Mouse (Mus musculus): ENCODE data around the gene Rheb. TPM values are rescaled to one million over a fixed set of nuclear protein-coding genes. Genes with fewer than 3 reads are reported as not detected.

Rheb gene
- 100 to 1,000 TPM; 121 to 123 TPM for total RNA-seq (2021)

DNA sequence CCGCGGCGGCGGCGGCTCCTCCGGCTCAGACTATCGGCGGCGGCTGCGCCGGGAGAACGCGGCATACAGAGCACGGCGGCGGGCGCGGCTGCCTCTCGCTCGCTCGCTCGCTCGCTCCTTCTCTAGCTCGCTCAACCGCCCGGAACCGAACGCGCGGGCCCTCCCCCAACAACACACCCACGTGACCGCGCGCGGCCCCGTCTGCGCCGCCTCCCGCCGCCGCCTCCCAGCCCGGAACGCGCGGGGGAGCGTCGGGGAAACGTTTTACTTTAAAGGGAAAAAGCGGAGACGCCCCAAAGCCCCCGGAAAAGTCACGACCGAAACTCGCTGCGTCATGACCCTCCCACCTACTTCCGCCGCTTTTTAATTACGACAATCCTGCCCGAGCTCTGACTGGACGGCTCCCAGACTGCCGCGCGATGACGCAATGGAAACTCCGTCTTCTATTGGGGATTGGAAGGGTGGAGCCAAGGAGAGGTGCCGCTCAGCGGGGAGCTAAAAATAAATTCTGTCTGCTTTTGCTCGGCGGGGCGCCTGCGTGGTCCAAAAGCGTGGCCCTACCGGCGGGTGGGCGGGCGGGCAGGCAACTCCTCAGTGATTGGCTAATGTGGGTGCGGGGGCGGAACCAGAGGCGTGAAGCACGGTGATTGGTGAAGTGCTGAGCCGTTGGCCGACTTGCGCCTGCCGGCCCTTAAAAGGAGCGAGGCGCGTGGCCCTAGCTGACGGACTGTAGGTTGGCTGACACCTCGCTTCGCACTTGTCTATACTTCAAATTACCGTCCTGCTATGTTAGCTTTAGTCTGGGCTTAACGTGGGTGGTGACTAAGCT lies at the start of gene Rheb:
Gene Rheb (minus strand): TSS at position 351 of the 829 bp plus-strand sequence.
- intact Hi-C loops (cut with DNase I): loop anchor here (5.0 kb wide), 1 partner anchor 65 kb away; no protein-coding TSS in a partner anchor
- DNase-seq (ENCODE audit: extremely low spot score in 1 of 2, low spot score in 2 of 2): peak; percentile 99 to 100

DNA sequence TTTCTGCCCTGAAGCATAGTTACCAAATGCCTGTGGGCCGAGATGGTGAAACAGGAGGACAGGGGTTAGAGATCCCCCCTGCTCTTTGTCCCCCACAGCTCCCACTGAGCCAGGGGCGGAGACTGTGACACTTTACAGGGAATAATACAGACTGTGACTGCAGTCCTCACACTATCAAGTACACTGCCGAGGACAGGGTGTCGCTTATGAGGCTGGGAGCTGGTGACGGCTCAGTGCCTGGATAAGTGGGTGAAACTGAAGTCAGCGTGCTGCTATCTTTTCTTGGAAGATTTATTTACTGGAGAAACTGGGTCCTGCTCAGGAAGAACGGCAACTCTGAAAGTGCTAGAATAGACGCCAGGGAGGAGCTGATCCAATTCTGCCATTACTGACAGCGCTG lies 47.4 kb upstream of the Rheb start:
- no peak for DNase-seq (ENCODE audit: extremely low spot score in 1 of 2, low spot score in 2 of 2)
- intact Hi-C loops (cut with DNase I): loop anchor here (5.0 kb wide), 1 partner anchor 112 kb away; no protein-coding TSS in a partner anchor

DNA sequence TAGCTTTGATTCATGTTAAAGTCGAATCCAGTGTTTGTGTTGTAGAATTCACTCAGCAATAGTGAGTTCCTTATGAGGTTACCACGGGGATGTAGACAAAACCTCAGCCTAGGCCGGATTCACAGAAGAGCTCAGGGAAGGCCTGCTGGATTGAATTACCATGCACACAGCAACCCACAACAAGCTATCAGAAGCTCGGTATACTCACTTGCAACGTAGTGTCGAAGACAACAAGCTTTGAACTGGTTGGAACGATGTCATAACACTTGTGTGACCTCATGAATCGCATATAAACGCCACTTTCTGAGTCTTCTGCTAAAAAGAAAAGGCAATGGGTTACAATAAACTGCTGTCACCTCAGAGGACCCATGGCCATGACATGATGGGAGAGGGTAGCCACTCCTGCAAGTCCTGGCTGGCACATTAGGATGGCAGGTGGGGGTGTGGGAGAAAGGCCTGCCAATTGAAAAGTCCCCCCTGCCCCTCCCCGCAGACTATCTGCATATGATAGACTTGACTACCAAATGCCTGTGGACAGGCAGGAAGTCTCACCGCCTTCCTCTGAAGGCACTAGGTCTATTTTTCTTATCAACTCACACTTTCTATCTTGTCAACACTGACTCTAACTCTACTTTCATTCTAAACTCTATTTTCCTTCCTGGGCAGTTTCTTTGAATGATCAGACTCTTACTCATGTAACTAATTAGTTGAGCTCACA lies 46.6 kb upstream of the Rheb start:
- intact Hi-C loops (cut with DNase I): no loop called here
- DNase-seq (ENCODE audit: extremely low spot score in 1 of 2, low spot score in 2 of 2): no peak

DNA sequence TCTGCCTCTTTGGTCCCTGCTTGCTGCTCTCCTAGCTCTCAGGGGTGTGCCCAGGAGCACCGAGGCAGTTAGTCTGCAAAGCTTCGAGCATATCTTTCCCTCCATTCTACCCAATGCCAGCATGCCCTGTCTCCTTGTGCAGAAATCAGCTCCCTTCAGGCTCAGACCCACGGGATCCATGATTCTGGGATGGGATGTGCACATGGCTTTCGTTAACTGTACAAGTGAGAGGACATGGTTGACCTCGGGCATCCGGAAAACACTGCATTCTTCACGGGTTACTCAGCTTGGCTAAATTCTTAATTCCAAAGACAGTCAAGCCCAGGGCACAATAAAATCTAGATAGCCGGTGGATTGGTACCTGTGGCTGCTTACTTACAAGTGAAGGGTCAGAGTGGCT lies 44.8 kb upstream of the Rheb start:
- intact Hi-C loops (cut with DNase I): no loop called here

DNA sequence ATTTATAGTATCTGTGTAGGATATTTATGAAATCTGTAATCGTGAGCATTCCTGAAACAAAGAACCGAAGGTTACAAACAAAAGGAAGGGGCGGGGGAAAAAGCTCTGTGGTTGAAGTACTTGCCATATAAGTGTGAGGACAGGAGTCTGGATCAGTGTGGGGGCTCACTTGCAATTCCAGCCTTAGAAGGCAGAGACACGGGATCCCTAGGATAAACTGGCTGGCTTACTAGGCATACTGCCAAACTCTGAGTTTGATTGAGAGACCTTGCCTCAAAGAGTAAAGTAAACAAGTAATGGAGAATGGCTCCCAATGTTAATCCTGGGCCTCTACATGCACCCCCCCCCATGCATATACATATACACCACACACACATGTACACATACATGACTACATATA lies 36.3 kb upstream of the Rheb start:
- no peak for DNase-seq (ENCODE audit: extremely low spot score in 1 of 2, low spot score in 2 of 2)
- intact Hi-C loops (cut with DNase I): no loop called here

More for the DNA sequence above, 44.8 kb upstream of the Rheb start:
- DNase-seq (ENCODE audit: extremely low spot score in 1 of 2, low spot score in 2 of 2): no peak

DNA sequence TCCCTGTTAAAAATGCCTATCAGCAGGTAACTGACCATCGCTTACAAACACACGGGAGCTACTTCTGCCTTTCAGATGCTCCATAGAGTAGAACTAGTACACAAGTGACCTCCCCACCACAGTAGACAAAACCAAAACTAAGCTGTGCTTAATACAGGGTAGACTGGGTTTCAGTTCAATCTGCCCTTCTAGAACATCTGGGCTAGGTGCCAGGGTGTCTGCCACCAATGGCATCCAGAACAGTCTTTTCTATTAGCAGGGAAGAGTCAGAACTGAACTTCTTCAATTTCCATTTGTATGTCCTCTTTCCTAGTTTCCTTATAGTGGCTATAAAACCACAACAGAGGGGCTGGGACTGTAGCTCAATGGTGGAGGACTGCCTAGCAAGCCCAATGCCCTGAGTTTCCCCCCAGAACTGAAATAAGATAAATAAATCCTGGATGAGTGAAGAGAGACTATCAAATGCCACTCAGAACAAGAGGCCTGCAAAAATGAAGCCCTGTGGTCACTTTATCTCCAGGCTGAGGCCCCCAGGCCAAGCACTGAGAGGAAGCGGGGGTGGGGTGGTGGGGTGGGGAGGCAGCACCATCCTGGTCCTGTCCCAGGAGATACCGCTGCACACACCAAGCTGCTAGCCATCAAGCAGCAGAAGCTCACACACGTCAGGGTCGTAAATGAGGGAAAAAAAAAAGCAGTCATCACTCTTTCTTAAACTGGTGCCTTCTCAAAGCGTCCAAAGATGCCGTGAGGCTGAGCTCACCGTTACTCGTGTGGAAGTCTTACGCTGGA lies 35.6 kb upstream of the Rheb start:
- intact Hi-C loops (cut with DNase I): no loop called here
- no peak for DNase-seq (ENCODE audit: extremely low spot score in 1 of 2, low spot score in 2 of 2)

DNA sequence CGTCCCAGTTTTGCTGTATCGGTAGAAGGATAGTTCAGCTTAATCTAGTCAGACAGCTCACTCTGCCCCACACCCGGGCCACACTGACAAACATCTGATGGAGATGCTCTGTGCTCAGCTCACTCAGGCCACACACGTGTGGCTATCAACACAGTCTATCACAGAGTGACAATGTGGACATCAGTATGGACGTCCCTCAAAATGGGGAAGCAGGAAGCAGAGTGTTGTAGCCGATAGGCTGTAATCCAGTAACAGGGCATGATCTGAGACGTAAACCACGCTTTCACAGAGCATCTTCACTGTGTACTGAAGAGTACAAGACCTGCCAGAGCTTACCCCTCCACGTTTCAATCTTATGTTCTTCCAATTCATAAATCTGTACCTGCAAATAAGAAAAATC lies 34.2 kb upstream of the Rheb start:
- DNase-seq (ENCODE audit: extremely low spot score in 1 of 2, low spot score in 2 of 2): no peak
- intact Hi-C loops (cut with DNase I): no loop called here

DNA sequence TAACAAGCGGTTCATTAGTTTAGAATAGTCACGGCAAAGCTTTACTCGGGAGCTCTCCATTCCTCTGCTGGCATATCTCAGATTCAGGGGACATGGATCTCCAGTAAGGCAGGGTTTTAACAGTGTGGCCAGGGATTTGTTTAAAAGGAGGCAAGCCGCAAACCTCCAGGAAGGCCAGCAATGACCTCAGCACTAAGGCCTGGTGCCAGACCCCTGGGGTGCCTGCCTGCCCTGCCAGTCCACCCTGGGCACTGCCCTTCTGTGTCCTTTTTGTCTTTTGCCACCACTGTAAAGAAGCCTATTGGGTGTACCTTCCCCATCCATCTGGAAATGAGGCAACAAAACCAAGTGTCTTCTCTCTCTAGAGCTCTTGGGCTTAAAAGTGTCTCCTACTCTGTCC lies 31.7 kb upstream of the Rheb start:
- intact Hi-C loops (cut with DNase I): no loop called here
- no peak for DNase-seq (ENCODE audit: extremely low spot score in 1 of 2, low spot score in 2 of 2)

DNA sequence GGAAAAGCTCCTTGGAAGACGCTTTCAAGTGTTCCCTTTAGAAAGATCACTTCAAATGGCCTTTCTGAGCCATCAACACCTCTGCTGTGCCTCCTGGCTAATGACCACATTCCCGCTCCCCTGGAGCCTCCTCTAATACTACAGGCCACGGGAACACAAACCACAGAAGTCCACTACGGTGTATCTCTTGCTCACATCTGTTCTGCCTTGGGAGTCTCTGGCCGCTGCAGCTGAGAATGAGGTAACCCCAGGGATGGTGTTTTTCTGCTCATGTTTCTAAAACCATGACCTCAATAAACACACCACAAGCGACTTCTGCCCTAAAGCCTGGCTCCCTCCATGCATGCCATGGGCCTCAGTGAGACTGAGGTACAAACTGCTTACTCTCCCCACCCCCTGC lies 30.8 kb upstream of the Rheb start:
- intact Hi-C loops (cut with DNase I): no loop called here

DNA sequence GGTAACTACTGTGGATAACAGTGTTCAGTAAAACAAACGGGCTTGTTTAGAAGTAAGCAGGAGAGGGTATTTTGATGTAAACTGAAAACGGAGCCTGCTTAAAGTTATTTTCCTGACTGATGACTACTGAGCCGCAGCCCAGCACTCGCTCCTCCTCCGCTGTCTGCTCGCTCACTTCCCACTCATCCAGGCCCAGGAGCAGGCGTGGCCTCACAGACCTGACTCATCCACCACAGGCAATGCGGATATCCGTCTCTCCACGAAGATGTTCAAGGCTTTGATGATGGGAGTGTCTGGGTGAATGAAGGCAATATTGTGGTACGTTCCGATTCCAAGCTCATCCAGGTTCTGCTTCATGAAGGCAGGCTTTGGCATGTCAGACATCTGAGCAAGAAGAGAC lies 28.9 kb upstream of the Rheb start:
- intact Hi-C loops (cut with DNase I): no loop called here
- peak in 1 of 2 experiments; percentile 57 for DNase-seq (ENCODE audit: extremely low spot score in 1 of 2, low spot score in 2 of 2)

More for the DNA sequence above, 30.8 kb upstream of the Rheb start:
- no peak for DNase-seq (ENCODE audit: extremely low spot score in 1 of 2, low spot score in 2 of 2)

DNA sequence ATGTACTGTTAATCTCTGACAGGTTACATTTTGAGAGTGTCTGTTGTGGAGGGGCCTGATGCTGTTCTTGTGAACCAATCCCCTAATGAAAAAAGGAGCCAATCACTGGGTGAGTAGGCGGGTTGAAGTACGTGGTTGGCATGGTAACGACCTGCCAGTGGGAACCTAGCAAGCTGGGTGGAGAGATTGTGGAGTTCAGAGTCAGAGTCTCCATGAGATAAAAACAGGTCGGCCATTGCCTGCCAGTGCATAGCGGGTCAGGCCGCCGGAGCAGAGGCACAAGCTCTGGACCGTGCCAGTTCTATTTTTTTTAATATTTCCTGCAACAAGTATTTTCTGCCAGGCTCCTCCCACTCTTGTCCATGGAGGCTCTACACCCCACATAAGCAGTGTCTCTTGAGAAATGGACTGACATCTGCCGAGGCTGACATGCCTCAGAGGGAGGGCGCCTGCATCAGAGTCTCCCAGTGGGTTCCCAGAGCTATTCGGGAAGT lies 27.4 kb upstream of the Rheb start:
- intact Hi-C loops (cut with DNase I): no loop called here
- DNase-seq (ENCODE audit: extremely low spot score in 1 of 2, low spot score in 2 of 2): no peak

DNA sequence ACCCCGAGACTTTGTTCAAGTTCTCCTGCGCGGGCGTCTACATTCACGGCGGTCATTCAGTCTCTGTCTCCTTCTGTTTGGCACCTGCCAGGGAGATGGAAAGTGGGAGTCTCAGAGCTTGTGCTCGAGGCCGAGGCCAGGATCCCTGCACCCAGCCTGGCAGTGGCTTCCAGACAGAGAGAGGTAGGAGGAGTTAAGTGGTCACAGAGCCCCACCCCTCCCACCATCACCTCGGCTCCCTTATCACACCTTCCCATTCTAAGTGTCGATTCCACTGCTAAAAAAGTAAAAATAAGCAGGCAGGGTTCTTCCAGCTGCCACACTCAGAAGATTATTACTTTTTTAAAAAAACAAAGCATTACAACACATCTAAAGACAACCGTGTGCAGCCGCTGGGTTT lies 21.4 kb upstream of the Rheb start:
- intact Hi-C loops (cut with DNase I): no loop called here
- DNase-seq (ENCODE audit: extremely low spot score in 1 of 2, low spot score in 2 of 2): no peak

DNA sequence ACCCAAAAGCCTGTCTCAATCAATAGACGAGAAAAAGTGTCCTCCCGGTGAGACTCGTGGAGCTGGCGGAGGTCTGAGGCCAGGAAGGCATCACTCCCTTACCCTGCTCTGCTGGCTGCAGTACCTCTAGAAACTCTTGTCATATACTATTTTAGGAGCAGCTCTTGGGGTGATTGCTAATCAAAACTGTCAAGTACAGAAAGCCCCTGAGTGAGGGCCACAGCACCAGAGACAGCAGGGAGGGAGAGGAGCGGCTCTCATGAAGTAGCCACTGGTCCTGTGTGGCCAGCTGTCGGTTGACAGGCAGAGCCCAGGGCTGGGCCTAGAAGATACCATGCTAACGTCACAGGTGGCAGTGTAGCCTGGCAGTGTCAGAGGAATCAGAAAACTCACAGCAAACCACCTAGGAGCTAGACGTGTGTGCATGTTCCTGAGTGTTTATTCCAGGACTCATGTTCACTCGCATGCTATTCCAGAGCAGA lies 19.1 kb upstream of the Rheb start:
- DNase-seq (ENCODE audit: extremely low spot score in 1 of 2, low spot score in 2 of 2): no peak
- intact Hi-C loops (cut with DNase I): no loop called here

DNA sequence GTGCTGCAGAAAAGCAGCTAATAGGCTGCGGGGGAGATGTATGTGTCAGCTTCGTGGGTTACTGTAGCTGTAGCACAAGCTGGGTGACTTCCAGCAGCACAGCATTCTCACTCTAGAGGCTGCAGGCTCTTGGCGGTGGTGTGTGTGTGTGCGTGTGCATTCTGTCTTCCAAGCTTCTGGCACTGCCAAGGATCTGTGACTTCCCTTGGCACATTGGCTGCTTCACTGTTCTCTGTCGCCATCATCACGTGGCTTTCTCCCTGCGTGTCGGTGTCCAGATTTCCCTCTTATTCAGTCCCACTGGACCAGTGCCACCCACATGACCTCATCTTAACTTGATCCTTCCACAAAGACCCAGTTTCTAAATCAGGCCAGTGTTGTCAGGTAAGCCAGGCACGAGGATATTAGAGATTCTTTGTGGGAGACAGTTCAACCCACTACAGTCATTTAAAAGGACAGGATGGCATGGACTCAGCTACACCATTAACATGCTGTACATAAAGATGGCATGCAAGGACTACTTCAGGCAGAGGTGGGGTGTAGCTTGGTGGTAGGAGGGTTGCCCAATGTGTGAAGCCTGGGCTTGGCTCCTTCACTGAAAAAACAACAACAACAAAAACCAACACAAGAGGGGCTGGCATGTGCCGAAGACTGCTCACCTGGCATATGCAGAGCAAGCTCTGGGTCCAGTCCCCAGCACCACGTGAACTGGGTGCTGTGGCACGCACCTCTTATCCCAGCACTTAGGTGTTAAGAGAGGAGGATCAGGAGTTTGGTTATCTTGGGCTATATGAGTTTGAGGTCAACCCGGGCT lies 18.4 kb upstream of the Rheb start:
- intact Hi-C loops (cut with DNase I): no loop called here
- peak; percentile 75 to 78 for DNase-seq (ENCODE audit: extremely low spot score in 1 of 2, low spot score in 2 of 2)

DNA sequence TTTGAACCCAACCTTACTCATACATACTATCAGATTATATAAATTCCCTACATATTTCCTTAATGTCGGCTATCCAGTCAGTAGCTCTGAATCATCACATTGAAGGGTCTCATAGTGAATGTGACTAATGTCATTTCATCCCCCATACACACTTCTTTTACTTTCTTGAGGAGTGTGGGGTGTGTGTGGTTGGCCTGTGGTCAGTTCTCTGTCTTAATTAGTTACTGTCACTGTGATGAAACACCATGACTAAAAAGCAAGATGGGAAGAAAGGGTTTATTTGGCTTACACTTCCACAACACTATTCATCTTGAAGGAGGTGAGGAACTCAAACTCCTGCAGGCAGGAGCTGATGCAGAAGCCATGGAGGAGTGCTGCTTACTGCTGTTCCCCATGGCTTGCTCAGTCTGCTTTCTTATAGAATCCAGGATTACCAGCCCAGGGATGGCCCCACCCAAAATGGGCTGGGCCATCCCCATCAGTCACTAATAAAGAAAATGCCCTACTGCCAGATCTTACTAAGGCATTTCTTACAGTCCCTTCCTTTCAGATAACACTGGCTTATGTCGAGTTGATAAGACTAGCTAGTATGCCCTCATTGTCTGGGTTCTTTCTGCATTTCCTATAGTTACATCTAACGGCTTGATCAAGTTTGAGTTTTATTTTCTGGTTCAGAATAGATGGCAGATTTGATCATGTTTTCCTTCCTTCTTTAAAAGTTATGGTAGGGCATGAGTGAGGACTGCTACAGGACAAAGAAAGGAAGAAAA lies 17.5 kb upstream of the Rheb start:
- DNase-seq (ENCODE audit: extremely low spot score in 1 of 2, low spot score in 2 of 2): no peak
- intact Hi-C loops (cut with DNase I): no loop called here

DNA sequence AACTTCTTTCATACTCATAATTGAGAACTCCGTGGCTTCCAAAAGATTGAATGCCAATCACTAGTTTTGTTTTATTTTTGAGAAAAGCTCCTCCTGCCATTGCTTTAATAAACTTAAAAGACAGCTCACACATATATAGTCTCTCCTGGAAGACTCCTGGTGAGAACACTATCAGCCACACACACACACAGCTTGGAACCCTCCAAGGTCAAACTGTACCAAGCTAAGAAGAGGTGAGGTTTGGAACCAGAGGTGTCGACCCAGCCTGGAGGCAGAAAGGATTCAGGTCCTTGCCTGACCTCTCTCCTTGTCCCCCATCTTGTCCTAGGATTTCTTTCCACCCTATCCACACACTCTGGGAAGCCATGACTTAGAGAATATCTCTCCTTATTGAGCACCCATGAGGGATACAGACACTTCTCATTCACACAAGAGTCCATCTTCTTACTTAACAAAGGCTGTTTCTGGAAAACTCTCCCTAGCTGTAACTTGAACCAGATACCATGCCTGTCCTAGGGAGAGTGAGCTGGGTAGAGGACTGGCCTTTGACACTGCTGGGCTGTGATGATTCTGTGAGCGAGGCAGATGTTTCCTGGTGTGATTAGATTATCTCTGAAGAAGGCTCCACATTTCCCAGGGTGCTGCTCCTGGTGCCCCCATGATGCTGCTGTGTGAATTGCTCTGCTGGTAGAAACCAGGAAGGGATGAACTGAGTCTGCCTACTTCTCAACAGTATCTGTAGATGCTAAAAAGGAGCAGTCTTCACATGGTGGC lies 12.6 kb upstream of the Rheb start:
- intact Hi-C loops (cut with DNase I): no loop called here

DNA sequence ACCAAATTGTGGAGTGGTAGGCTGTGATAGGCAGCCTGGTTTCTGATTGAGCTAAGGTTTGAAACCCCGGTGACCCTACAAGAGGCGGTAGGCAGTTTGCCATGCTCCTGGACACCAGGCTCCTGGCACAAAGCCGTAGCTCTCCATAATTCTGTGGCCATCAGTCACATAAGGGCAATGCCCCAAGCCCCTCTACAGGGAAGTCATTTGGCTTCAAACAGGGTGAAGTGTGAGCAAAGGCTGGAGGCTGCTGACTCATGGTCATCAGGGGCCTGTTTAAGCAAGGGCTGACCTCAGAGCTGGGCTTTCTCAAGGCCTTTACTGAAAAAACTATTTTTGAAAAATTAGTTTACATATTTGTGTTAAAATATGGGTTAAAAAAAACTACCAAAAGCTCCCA lies 11.8 kb upstream of the Rheb start:
- intact Hi-C loops (cut with DNase I): no loop called here
- DNase-seq (ENCODE audit: extremely low spot score in 1 of 2, low spot score in 2 of 2): no peak

More for the DNA sequence above, 12.6 kb upstream of the Rheb start:
- DNase-seq (ENCODE audit: extremely low spot score in 1 of 2, low spot score in 2 of 2): no peak
